Comparison of ENCODE assay signal across 10 mouse cellular contexts in genomic region chr1:42395651-42396260, GRCm38 (mm10).
"Had no signal": no experiment of that assay in that cellular context is flagged by ENCODE, and none has a peak within 500 bp of the region (broad histone marks: within the 10 kb centered on the region; RNA-seq: fewer than 3 reads in every experiment).

No protein-coding gene starts in this region.

- DNase-seq: kidney, adult 2 months; kidney, postnatal 14 days; lung, adult 18-20 months; thymus, postnatal 14 days had no signal

- H3K4me2 ChIP-seq: kidney, embryonic 15.5 days; midbrain, embryonic 12.5 days had no signal

- H3K9ac ChIP-seq: kidney, embryonic 15.5 days; liver, embryonic 14.5 days; midbrain, embryonic 12.5 days had no signal

- H3K4me3 ChIP-seq: kidney, embryonic 15.5 days; midbrain, embryonic 12.5 days had no signal

- H3K9me3 ChIP-seq: kidney, embryonic 15.5 days; midbrain, embryonic 12.5 days had no signal

- H3K27me3 ChIP-seq: kidney, embryonic 15.5 days; midbrain, embryonic 12.5 days had no signal

- H3K27ac ChIP-seq: kidney, embryonic 15.5 days; liver, embryonic 14.5 days; midbrain, embryonic 12.5 days; stomach, postnatal 0 days had no signal

- ATAC-seq: intestine, embryonic 16.5 days; midbrain, embryonic 16.5 days had no signal

- H3K36me3 ChIP-seq: kidney, embryonic 15.5 days; midbrain, embryonic 12.5 days had no signal

- H3K4me1 ChIP-seq: kidney, embryonic 15.5 days had no signal
